Comparison of ENCODE assay signal across 8 mouse cellular contexts in genomic region chr11:24049226-24050031, GRCm38 (mm10). TPM values are rescaled to one million over a fixed set of nuclear protein-coding genes. Genes with fewer than 3 reads are reported as not detected.
DNase-seq lines count a peak whose midpoint lies in the region; ATAC-seq and TF ChIP-seq lines count a peak whose summit lies in the region.

No protein-coding gene starts in this region.

- peaks cover 9% of the 10 kb centered on the region for H3K4me1 ChIP-seq in forebrain, embryonic 10.5 days
- no peaks in the 10 kb centered on the region; the same call in 1 of the 2 replicates for H3K4me1 ChIP-seq in heart, embryonic 15.5 days (replicated peaks)
- no peaks in the 10 kb centered on the region for H3K4me1 ChIP-seq in liver, embryonic 15.5 days (replicated peaks)
- peaks cover 4% of the 10 kb centered on the region; the same call in 1 of the 2 replicates for H3K4me1 ChIP-seq in neural tube, embryonic 12.5 days
- peaks cover 2% of the 10 kb centered on the region for H3K4me1 ChIP-seq in testis, adult 2 months (ENCODE audit: control insufficient read depth, insufficient read depth, low read length)

- WGBS in forebrain, embryonic 10.5 days: 5% methylated on average over 28 of the region's 28 CpGs
- 5% methylated on average over 28 of the region's 28 CpGs for WGBS in heart, embryonic 15.5 days
- 5% methylated on average over 28 of the region's 28 CpGs for WGBS in liver, embryonic 15.5 days (ENCODE audit: insufficient replicate concordance)
- 4% methylated on average over 28 of the region's 28 CpGs for WGBS in neural tube, embryonic 12.5 days

- DNase-seq in CD8-positive naive resting alpha-beta T cell, adult 2 months (ENCODE audit: low read depth in 2 of 2, low spot score in 2 of 2): peak; percentile 65 to 66
- peak; percentile 28 for DNase-seq in c-Kit-negative CD71-positive TER-119-positive erythroid progenitor cells, embryonic 14.5 days (ENCODE audit: low read depth, low spot score)
- peak; percentile 88 for DNase-seq in forebrain, embryonic 10.5 days (ENCODE audit: extremely low spot score, low spot score)
- peak; percentile 42 to 86 for DNase-seq in kidney, postnatal 36 days

- no peaks in the 10 kb centered on the region for H3K9me3 ChIP-seq in forebrain, embryonic 10.5 days
- no peaks in the 10 kb centered on the region for H3K9me3 ChIP-seq in heart, embryonic 15.5 days (replicated peaks)
- no peaks in the 10 kb centered on the region for H3K9me3 ChIP-seq in liver, embryonic 15.5 days (replicated peaks)
- H3K9me3 ChIP-seq in neural tube, embryonic 12.5 days: no peaks in the 10 kb centered on the region

- peak overlapping the region; percentile 80 for H3K4me2 ChIP-seq in heart, embryonic 15.5 days
- H3K4me2 ChIP-seq in liver, embryonic 15.5 days: peak overlapping the region; percentile 73
- H3K4me2 ChIP-seq in neural tube, embryonic 12.5 days (replicated peaks): peak overlapping the region; percentile 64

- peak overlapping the region; percentile 93 for H3K27ac ChIP-seq in forebrain, embryonic 10.5 days
- no peak overlapping the region for H3K27ac ChIP-seq in heart, embryonic 15.5 days
- H3K27ac ChIP-seq in liver, embryonic 15.5 days (replicated peaks): no peak overlapping the region
- H3K27ac ChIP-seq in neural tube, embryonic 12.5 days: no peak overlapping the region
- H3K27ac ChIP-seq in testis, adult 2 months (ENCODE audit: control insufficient read depth, insufficient read depth, low read depth, low read length): no peak overlapping the region

- peak overlapping the region; percentile 56 for H3K9ac ChIP-seq in heart, embryonic 15.5 days
- no peak overlapping the region for H3K9ac ChIP-seq in liver, embryonic 15.5 days
- peak overlapping the region; percentile 57 for H3K9ac ChIP-seq in neural tube, embryonic 12.5 days

- peak overlapping the region; percentile 58 for H3K4me3 ChIP-seq in forebrain, embryonic 10.5 days
- H3K4me3 ChIP-seq in heart, embryonic 15.5 days: peak overlapping the region; percentile 60
- peak overlapping the region; percentile 54 for H3K4me3 ChIP-seq in liver, embryonic 15.5 days (replicated peaks)
- H3K4me3 ChIP-seq in neural tube, embryonic 12.5 days: peak overlapping the region; percentile 40
- H3K4me3 ChIP-seq in testis, adult 2 months (ENCODE audit: control insufficient read depth, low read depth, low read length): peak overlapping the region; percentile 81

- TF ChIP-seq CTCF in testis, adult 2 months (IDR thresholded peaks at IDR 0.05; ENCODE audit: control insufficient read depth, insufficient read depth, insufficient replicate concordance, low read depth, low read length): peak; percentile 100

- peaks cover 36% of the 10 kb centered on the region for H3K27me3 ChIP-seq in forebrain, embryonic 10.5 days (ENCODE audit: poor library complexity, severe bottlenecking)
- peaks cover 2% of the 10 kb centered on the region; the same call in 1 of the 2 replicates for H3K27me3 ChIP-seq in heart, embryonic 15.5 days
- peaks cover 29% of the 10 kb centered on the region for H3K27me3 ChIP-seq in liver, embryonic 15.5 days
- H3K27me3 ChIP-seq in neural tube, embryonic 12.5 days (replicated peaks): no peaks in the 10 kb centered on the region
- H3K27me3 ChIP-seq in testis, adult 2 months (ENCODE audit: control insufficient read depth, insufficient read depth, low read length): no peaks in the 10 kb centered on the region

- 0 out of 2 replicates have a peak, but pooled peaks have one; percentile 31 for ATAC-seq in heart, embryonic 15.5 days (replicated peaks; ENCODE audit: insufficient number of reproducible peaks, insufficient read depth, low FRiP score, low read depth)
- ATAC-seq in liver, embryonic 15.5 days (ENCODE audit: insufficient read depth): no peak
- peak; percentile 93 for ATAC-seq in neural tube, embryonic 12.5 days (ENCODE audit: low FRiP score, low read depth)

- no peak for TF ChIP-seq POLR2A in testis, adult 2 months (IDR thresholded peaks at IDR 0.05; ENCODE audit: control insufficient read depth, low read depth, low read length)

- H3K36me3 ChIP-seq in forebrain, embryonic 10.5 days (replicated peaks): no peaks in the 10 kb centered on the region
- H3K36me3 ChIP-seq in heart, embryonic 15.5 days: no peaks in the 10 kb centered on the region
- no peaks in the 10 kb centered on the region for H3K36me3 ChIP-seq in liver, embryonic 15.5 days (replicated peaks)
- no peaks in the 10 kb centered on the region for H3K36me3 ChIP-seq in neural tube, embryonic 12.5 days
- no peaks in the 10 kb centered on the region for H3K36me3 ChIP-seq in testis, adult 2 months (ENCODE audit: control insufficient read depth, insufficient read depth, low read length)

RNA-seq across cellular contexts. Expression of gene A830031A19Rik, which starts 25.4 kb away (rescaled TPM):
- polyA plus RNA-seq in forebrain, embryonic 10.5 days (2016; fragmentation: Nextera tagmentation; extraction: Ambion mirVana): not detected in 2 replicates
- not detected in 2 replicates for polyA plus RNA-seq in heart, embryonic 15.5 days (2015; fragmentation: Nextera tagmentation; extraction: Ambion mirVana)
- not detected in 2 replicates for polyA plus RNA-seq in liver, embryonic 15.5 days (2015; fragmentation: Nextera tagmentation; extraction: Ambion mirVana)
- not detected in 2 replicates for polyA plus RNA-seq in neural tube, embryonic 12.5 days (2016; fragmentation: Nextera tagmentation; extraction: Ambion mirVana)
- not detected in 2 replicates for polyA plus RNA-seq in testis, adult 2 months (2012; rRNA removed)

RNA-seq across cellular contexts. Expression of gene Bcl11a, which starts 28.4 kb away (rescaled TPM):
- 37.6 and 44.1 TPM in 2 replicates for polyA plus RNA-seq in forebrain, embryonic 10.5 days (2016; fragmentation: Nextera tagmentation; extraction: Ambion mirVana)
- polyA plus RNA-seq in heart, embryonic 15.5 days (2015; fragmentation: Nextera tagmentation; extraction: Ambion mirVana): 14.0 and 15.5 TPM in 2 replicates
- 24.7 and 25.2 TPM in 2 replicates for polyA plus RNA-seq in liver, embryonic 15.5 days (2015; fragmentation: Nextera tagmentation; extraction: Ambion mirVana)
- polyA plus RNA-seq in neural tube, embryonic 12.5 days (2016; fragmentation: Nextera tagmentation; extraction: Ambion mirVana): 96.6 and 101 TPM in 2 replicates
- 6.5 and 6.6 TPM in 2 replicates for polyA plus RNA-seq in testis, adult 2 months (2012; rRNA removed)

Comparison
In these comparisons a context has a peak if more than half of its experiments do, and no peak if none do; other contexts are left out.
1. DNase-seq: peak in every context shown above with its lines; median percentile 88 in forebrain, embryonic 10.5 days; 66 in CD8-positive naive resting alpha-beta T cell, adult 2 months; 64 in kidney, postnatal 36 days; 28 in c-Kit-negative CD71-positive TER-119-positive erythroid progenitor cells, embryonic 14.5 days.